Mouse (Mus musculus) adrenal gland, adult (tissue): Measurements from ENCODE around the gene Morc2a.
A peak's percentile ranks its signal among the peaks of the same experiment; 100 is the strongest.

Experiments
- DNase-seq, 2 experiments: peaks; one replicate each; pipeline ENCODE4 v3.0.0; 2022 to 2023; ENCODE audit warnings: low spot score in 1 of 2; ENCODE audit not compliant: inconsistent age in 2 of 2

Gene Morc2a

GRCm38 (mm10) chr11:3683696-3684095, 34.7 kb downstream of the Morc2a start:
- DNase-seq = no peak

DNA sequence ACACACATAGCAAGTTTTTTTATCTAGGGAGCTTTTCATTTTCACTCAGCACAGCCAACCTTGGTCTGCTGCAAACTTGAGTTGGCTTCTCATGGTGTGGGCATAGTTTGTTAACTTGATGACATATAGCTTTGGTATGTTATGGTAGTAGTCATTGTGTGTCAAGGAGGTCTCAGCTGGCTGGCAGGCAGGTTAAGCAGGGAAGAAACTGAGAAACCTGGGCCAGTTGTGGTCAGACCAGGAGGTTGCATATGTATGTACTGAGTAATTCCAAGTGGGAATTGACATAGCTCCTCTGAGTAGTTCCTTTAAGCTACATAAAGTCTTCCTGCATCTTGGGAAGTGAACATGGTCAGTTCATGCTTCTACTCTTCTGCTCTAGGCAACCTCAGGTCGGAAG, 35.2 kb downstream of the Morc2a start:
- DNase-seq = no peak

GRCm38 (mm10) chr11:3684723-3685430, 35.9 kb downstream of the Morc2a start:
- peak; percentile 55 to 81 for DNase-seq

DNA sequence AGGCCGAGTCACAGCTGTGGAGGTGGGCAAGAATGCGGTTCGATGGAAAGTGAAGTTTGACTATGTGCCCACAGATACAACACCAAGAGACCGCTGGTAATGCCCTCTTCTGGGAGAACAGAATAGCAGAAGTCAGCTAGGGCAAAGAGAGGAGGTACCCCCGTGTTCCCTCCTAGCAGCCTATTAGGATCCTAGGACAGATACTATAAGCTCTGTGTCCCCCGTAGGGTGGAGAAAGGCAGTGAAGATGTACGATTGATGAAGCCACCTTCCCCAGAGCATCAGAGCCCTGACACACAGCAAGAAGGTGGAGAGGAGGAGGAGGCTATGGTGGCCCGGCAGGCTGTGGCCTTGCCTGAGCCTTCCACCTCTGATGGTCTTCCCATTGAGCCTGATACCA, 36.4 kb downstream of the Morc2a start:
- no peak for DNase-seq

DNA sequence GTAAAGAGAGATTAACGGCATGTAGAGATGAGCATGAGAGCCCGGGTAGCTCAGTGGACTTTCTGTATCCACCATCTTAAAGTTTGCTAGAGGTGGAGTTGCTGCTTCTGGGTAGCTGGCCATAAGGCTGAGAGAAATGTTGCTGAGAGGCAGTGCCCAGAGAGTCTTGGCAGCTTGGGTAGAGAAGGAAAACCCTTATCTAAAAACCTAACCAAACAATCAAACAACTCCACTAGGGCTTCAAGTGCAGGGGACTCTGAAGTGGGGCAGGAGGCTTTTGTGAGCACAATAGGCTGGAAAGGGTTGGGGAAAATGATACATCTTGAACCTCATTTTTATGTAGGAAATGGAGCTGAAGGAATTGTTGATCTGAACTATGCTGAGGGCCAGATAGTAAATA, 37.3 kb downstream of the Morc2a start:
- no peak for DNase-seq

- peak in 1 of 2 experiments; percentile 62 for DNase-seq
Observed at GRCm38 (mm10) chr11:3686885-3687284, 37.9 kb downstream of the Morc2a start.

DNA sequence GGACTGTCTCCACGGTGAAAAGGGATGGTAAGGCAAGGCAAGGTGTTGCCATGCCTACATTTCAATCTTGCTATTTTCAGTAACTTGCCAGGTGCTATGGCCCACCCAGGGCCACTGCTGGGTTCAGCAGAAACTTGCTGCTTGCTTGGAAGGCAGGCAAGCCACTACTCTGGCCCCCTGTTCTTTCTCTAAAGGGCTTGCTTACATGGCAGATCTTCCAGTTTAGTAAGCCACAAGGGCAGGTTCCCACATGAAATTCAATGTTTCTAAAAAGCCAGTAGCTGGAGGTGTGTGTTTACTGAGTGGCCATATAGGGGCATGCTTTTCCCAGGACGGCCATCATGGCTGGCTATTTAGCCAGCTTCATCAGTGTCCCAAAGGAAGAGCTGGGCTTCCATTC, 42.8 kb downstream of the Morc2a start:
- DNase-seq = no peak

DNA sequence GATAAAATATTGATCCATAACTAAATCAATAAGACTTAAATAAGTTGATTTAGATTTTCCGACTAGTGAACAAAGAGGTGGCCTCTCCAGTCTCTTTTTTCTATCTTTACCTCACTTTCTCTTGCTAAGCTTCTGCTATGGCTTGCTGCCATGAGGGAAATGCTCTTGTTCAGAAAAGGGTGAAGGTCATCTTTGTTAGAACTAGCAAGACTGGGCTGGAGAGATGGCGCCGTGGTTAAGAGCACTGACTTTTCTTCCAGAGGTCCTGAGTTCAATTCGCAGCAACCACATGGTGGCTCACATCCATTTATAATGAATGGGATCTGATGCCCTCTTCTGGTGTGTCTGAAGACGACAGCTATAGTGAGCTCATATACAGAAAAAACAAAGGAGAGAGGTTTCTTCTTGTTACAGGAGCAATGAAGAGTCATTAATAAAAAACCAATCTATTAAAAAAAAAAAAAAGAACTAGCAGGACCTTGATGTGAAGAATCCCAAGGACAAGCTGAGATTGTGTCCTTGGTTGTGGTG, 47.2 kb downstream of the Morc2a start:
- DNase-seq = peak; percentile 30 to 72

- no peak for DNase-seq
Observed at GRCm38 (mm10) chr11:3697441-3697840, 48.5 kb downstream of the Morc2a start.

GRCm38 (mm10) chr11:3703089-3703992, 54.4 kb downstream of the Morc2a start:
- DNase-seq = no peak

GRCm38 (mm10) chr11:3704404-3704803, 55.4 kb downstream of the Morc2a start:
- no peak for DNase-seq

DNA sequence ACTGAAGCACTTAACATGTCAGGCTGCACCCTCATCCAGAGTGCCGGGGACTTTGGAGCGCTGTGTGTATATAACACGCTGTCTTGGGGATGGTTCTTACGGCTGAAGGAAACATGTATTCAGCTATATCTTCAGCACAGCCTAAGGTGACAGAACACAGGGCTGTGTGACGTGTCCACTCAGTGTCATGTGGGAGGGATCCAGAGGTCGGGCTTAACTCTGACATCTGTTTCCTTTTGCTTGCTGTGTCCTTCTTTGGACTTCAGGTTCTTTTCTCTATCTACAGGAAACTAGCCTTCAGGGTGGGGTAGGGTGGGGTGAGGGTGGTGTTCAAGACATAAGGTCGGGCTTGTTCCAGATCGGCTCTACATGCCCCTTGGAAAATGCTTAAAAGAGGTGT, 58.1 kb downstream of the Morc2a start:
- DNase-seq = no peak

GRCm38 (mm10) chr11:3710203-3710602, 61.2 kb downstream of the Morc2a start:
- no peak for DNase-seq

GRCm38 (mm10) chr11:3714486-3714885, 65.5 kb downstream of the Morc2a start:
- peak; percentile 61 to 89 for DNase-seq

- DNase-seq = no peak
Observed at GRCm38 (mm10) chr11:3716662-3717061, 67.7 kb downstream of the Morc2a start.

DNA sequence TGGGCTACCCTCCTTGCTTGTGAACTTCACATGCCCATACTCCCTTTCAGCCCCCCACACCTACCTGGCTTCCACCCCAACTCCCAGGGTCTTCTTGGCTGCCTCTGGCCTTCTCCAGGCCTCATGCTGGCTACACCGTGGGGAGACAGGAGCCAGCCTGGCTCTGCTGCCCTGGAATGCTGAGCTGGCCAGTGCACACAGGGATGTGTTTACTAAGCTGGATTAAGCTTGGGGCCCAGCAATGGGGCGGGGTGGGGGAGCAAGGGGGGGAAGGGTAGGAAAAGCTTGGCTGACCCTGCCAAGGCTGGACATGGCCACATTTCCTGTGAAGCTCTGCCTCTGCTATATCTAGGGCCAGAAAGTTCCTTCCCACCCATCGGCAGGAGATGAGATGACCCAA, 73.0 kb downstream of the Morc2a start:
- DNase-seq = no peak

- DNase-seq = no peak
Observed at GRCm38 (mm10) chr11:3722861-3723260, 73.9 kb downstream of the Morc2a start.

DNA sequence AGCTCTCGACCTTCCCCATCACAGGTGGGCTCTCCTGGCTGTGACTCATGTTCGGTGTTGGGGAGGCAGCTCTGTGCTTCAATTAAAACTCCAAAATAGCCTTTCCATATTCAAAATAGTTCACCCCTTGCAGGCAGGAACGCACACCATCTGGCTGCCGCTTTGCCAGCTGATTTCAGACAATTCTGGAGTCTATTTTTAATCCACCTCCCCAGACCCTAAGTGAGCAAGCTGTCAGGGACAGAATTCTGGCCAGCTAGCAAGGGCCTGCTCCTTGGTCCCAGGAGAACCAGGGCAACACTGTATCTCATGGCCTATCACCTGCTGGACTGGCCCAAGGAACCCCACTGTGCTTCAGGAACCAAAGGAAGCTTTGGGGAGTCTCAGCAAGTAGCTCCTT, 74.9 kb downstream of the Morc2a start:
- no peak for DNase-seq

- no peak for DNase-seq
Observed at GRCm38 (mm10) chr11:3724726-3725125, 75.7 kb downstream of the Morc2a start.

GRCm38 (mm10) chr11:3725331-3726054, 76.5 kb downstream of the Morc2a start:
- DNase-seq = no peak

DNA sequence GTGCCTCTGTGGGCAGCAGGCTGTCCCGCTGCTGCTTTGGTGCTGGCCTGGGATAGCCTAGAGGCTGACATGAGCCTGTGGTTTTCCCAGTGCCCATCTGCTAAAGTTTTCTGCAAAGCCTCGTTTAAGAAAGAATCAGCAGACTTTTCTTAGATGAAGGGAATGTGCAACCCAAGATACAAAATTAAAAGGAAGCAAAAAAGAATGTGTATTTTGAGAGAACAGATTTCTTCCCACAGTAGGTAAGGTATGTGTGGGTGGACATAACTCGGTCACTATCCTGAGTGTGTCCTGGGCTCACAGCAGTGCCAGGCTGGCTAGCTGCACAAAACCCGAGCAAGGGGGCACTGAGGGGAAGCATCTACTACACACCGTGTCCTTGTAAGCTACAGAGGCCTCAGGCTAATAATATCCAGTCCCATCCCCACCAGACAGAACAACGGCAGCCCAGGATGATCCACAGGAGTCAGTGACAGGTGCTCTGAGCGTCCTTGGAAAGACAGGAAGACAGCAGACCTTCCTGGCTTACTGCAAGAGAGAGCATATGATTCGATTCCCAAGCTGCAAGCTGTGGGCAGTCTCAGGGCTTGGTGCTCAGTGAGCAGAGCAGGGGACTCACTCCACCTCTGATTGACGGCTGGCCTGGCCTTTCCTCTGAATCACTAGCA, 78.6 kb downstream of the Morc2a start:
- DNase-seq = no peak
